Mouse (Mus musculus): ENCODE data around the gene Cdadc1. TPM values are rescaled to one million over a fixed set of nuclear protein-coding genes. Genes with fewer than 3 reads are reported as not detected.

The Cdadc1 gene
- total RNA-seq, 2 experiments from 2014 or later = 66.5 to 69.9 TPM

- no peak for DNase-seq (ENCODE audit: low spot score in 2 of 2)
Measured at GRCm38 (mm10) chr14:59547530-59547929, 50.2 kb downstream of the Cdadc1 start.

- no peak for DNase-seq (ENCODE audit: low spot score in 2 of 2)
Measured at GRCm38 (mm10) chr14:59546162-59546880, 51.4 kb downstream of the Cdadc1 start.

- no peak for DNase-seq (ENCODE audit: low spot score in 2 of 2)
Measured at GRCm38 (mm10) chr14:59543956-59544355, 53.8 kb downstream of the Cdadc1 start.

- no peak for DNase-seq (ENCODE audit: low spot score in 2 of 2)
Measured at GRCm38 (mm10) chr14:59543158-59543826, 54.5 kb downstream of the Cdadc1 start.

- DNase-seq (ENCODE audit: low spot score in 2 of 2) = no peak
Measured at GRCm38 (mm10) chr14:59540761-59541160, 57.0 kb downstream of the Cdadc1 start.

GRCm38 (mm10) chr14:59540230-59540629 is 57.5 kb downstream of the Cdadc1 start:
- no peak for DNase-seq (ENCODE audit: low spot score in 2 of 2)

- no peak for DNase-seq (ENCODE audit: low spot score in 2 of 2)
Measured at GRCm38 (mm10) chr14:59537829-59538432, 59.8 kb downstream of the Cdadc1 start.

- no peak for DNase-seq (ENCODE audit: low spot score in 2 of 2)
Measured at GRCm38 (mm10) chr14:59533908-59534307, 63.9 kb downstream of the Cdadc1 start.

GRCm38 (mm10) chr14:59532986-59533385 is 64.8 kb downstream of the Cdadc1 start:
- DNase-seq (ENCODE audit: low spot score in 2 of 2) = no peak

GRCm38 (mm10) chr14:59530801-59531200 is 67.0 kb downstream of the Cdadc1 start:
- DNase-seq (ENCODE audit: low spot score in 2 of 2) = no peak

- no peak for DNase-seq (ENCODE audit: low spot score in 2 of 2)
Measured at GRCm38 (mm10) chr14:59525843-59526242, 71.9 kb downstream of the Cdadc1 start.

GRCm38 (mm10) chr14:59513922-59514444 is 83.8 kb downstream of the Cdadc1 start:
- DNase-seq (ENCODE audit: low spot score in 2 of 2) = no peak

Other genes starting within 250 kb of the Cdadc1 start
- under 1 TPM; 0.81 to 0.84 TPM for gene Phf11d, start 232.5 kb downstream of the Cdadc1 start, total RNA-seq (2021)
- under 1 TPM; 0.28 to 0.37 TPM for gene Phf11c, start 202.6 kb downstream of the Cdadc1 start, total RNA-seq (2021)
- 1 to 10 TPM; 4.9 to 7.1 TPM for gene Setdb2, start 157.1 kb downstream of the Cdadc1 start, total RNA-seq (2021)
- 10 to 100 TPM; 27.1 to 27.7 TPM for gene Cab39l, start 157.0 kb downstream of the Cdadc1 start, total RNA-seq (2021)
- gene Shisa2, start 27.3 kb upstream of the Cdadc1 start, total RNA-seq (2021) = 1 to 10 TPM; 3.0 to 4.8 TPM

All from left cerebral cortex, adult 18-20 months (tissue).